Mouse (Mus musculus): ENCODE data around the gene Klhl11. TPM values are rescaled to one million over a fixed set of nuclear protein-coding genes. Genes with fewer than 3 reads are reported as not detected.

Klhl11 gene
- polyA plus RNA-seq, 1 experiment from 2014 or later, result 13.2 TPM

DNA sequence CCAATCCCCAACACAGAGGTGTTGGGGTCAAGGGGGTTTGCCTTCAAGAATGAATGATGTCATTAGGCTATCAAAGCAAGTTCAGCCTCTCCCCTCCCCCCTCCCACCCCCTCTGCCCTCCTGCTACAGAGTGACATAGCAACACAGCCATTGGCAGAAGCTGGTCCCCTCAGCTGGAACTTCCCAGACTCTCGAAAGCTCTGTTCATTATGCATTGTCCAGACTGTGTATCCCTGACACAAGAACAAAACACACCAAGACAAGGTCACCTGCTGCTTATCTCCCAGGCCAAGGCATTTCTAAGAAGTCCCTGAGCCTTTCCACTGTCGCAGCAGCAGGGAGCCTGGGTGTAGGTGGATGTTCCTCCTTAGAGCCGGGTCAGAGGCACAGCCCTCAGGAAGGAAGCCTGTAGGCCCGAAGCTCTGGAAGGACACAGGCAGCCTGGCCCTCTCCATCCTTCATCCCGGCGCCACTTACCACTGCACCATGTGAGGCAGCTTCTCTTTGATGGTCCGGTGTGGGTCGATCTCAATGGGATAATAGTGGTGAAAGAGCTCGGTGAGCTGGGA lies 36.8 kb downstream of the Klhl11 start:
- Histone ChIP-seq H3K4me1 (ENCODE audit: control insufficient read depth, insufficient read depth, low read length) (no peaks in the 10 kb centered on the region), H3K27me3 (ENCODE audit: control insufficient read depth, insufficient read depth, low read length) (no peaks in the 10 kb centered on the region), H3K36me3 (replicated peaks; ENCODE audit: control insufficient read depth, insufficient read depth, low read depth, low read length) (no peaks in the 10 kb centered on the region; the same call in 1 of the 2 replicates), H3K9me3 (replicated peaks; ENCODE audit: control insufficient read depth, low read length) (no peaks in the 10 kb centered on the region), H3K4me3 (ENCODE audit: low read depth, low read length) (no peak overlapping the region), H3K4me2 (ENCODE audit: low read depth, low read length) (no peak overlapping the region), H3K9ac (replicated peaks; ENCODE audit: low read length) (no peak overlapping the region), H3K27ac (replicated peaks; ENCODE audit: low read depth, low read length) (no peak overlapping the region)
- ATAC-seq (replicated peaks; ENCODE audit: insufficient number of reproducible peaks, low FRiP score, low TSS enrichment, low read depth), result no peak
- DNase-seq (ENCODE audit: low spot score), result no peak
- WGBS, result 76% methylated on average over 9 of the region's 9 CpGs

DNA sequence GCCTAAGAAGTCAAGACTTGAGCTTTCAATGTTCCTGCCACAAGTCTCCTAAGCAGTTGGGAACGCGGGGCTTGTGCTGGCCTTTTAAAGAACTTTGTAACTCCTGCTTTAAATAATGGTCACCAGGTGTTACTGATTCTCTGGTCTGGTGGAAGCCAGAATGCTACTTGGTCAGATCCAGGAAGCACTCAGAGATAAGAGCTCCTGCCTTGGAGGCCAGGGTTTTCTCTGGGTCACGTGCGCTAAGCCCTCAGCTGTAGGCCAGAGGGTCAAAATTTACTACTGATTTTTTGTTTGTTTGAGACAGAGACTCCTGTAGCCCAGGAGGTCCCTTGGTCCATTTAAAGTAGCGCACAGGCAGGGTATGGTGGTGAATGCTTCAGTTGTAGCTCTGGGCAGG lies 40.5 kb downstream of the Klhl11 start:
- H3K4me3 ChIP-seq (ENCODE audit: low read depth, low read length), result no peak overlapping the region
- 89% methylated on average over 5 of the region's 5 CpGs for WGBS
- no peaks in the 10 kb centered on the region; the same call in none of the 2 replicates for H3K36me3 ChIP-seq (replicated peaks; ENCODE audit: control insufficient read depth, insufficient read depth, low read depth, low read length)

DNA sequence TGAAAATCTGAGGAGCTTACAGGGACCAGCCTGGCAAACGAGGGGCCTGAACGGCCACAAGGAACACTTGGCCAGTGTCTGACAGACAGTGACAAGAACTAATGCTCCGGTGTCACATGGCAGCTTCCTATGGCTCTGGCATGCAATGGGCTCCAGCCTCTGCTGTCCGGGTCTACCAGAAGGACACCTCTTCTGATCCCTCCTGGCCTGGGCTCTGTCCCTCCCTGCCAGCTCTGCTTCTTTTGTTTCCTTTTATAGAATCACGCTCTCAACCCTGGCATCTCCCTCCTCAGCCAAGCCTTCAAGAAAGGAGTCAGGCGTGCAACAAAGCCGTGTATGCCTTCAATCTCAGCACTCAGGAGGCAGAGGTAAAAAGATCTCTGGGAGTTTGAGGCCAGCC lies 42.5 kb downstream of the Klhl11 start:
- no peak for DNase-seq (ENCODE audit: low spot score)
- Histone ChIP-seq H3K9me3 (replicated peaks; ENCODE audit: control insufficient read depth, low read length) (no peaks in the 10 kb centered on the region), H3K9ac (replicated peaks; ENCODE audit: low read length) (no peak overlapping the region), H3K4me3 (ENCODE audit: low read depth, low read length) (no peak overlapping the region), H3K36me3 (replicated peaks; ENCODE audit: control insufficient read depth, insufficient read depth, low read depth, low read length) (no peaks in the 10 kb centered on the region; the same call in none of the 2 replicates), H3K27ac (replicated peaks; ENCODE audit: low read depth, low read length) (no peak overlapping the region), H3K4me1 (ENCODE audit: control insufficient read depth, insufficient read depth, low read length) (no peaks in the 10 kb centered on the region), H3K27me3 (ENCODE audit: control insufficient read depth, insufficient read depth, low read length) (no peaks in the 10 kb centered on the region), H3K4me2 (ENCODE audit: low read depth, low read length) (no peak overlapping the region)
- ATAC-seq (replicated peaks; ENCODE audit: insufficient number of reproducible peaks, low FRiP score, low TSS enrichment, low read depth), result no peak
- WGBS, result 95% methylated on average over 7 of the region's 7 CpGs

More for the DNA sequence above, 40.5 kb downstream of the Klhl11 start:
- no peak for ATAC-seq (replicated peaks; ENCODE audit: insufficient number of reproducible peaks, low FRiP score, low TSS enrichment, low read depth)
- H3K4me2 ChIP-seq (ENCODE audit: low read depth, low read length), result no peak overlapping the region
- H3K27me3 ChIP-seq (ENCODE audit: control insufficient read depth, insufficient read depth, low read length), result no peaks in the 10 kb centered on the region
- H3K4me1 ChIP-seq (ENCODE audit: control insufficient read depth, insufficient read depth, low read length), result no peaks in the 10 kb centered on the region
- DNase-seq (ENCODE audit: low spot score), result no peak
- no peak overlapping the region for H3K27ac ChIP-seq (replicated peaks; ENCODE audit: low read depth, low read length)
- H3K9ac ChIP-seq (replicated peaks; ENCODE audit: low read length), result no peak overlapping the region
- H3K9me3 ChIP-seq (replicated peaks; ENCODE audit: control insufficient read depth, low read length), result no peaks in the 10 kb centered on the region

DNA sequence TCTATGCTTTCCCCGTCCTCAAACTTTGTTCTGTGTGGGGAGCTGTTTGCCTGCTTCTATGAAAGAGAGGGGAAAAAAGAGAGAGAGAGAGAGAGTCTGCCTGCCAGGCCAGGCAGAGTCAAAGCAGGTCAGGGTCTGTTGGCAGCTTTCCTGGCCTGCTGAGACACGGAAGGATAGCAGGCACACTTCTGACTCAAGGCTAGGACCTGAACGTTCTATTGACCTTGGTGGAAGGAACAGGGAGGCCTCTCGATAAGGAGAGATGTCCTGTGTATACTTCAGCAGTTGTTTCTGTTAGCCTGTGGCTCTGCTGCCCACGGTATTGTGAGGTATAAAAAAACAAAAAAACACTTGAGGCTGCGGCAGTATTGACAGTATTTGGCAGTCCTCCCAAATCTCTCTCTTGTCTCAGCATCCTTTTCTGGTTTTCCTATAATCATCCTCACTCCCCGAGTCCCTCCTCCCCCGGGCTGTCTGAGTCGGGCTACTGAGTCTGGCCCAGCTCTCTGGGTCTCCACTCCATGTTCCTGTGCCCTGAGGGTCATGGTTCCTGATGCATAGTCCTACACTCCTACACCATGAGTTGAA lies 43.8 kb downstream of the Klhl11 start:
- Histone ChIP-seq H3K4me3 (ENCODE audit: low read depth, low read length) (no peak overlapping the region), H3K27ac (replicated peaks; ENCODE audit: low read depth, low read length) (no peak overlapping the region), H3K4me1 (ENCODE audit: control insufficient read depth, insufficient read depth, low read length) (no peaks in the 10 kb centered on the region), H3K9ac (replicated peaks; ENCODE audit: low read length) (no peak overlapping the region), H3K36me3 (replicated peaks; ENCODE audit: control insufficient read depth, insufficient read depth, low read depth, low read length) (no peaks in the 10 kb centered on the region; the same call in none of the 2 replicates), H3K27me3 (ENCODE audit: control insufficient read depth, insufficient read depth, low read length) (no peaks in the 10 kb centered on the region), H3K4me2 (ENCODE audit: low read depth, low read length) (no peak overlapping the region), H3K9me3 (replicated peaks; ENCODE audit: control insufficient read depth, low read length) (no peaks in the 10 kb centered on the region)
- DNase-seq (ENCODE audit: low spot score) (no peak), ATAC-seq (replicated peaks; ENCODE audit: insufficient number of reproducible peaks, low FRiP score, low TSS enrichment, low read depth) (no peak)
- WGBS, result 82% methylated on average over 9 of the region's 9 CpGs

DNA sequence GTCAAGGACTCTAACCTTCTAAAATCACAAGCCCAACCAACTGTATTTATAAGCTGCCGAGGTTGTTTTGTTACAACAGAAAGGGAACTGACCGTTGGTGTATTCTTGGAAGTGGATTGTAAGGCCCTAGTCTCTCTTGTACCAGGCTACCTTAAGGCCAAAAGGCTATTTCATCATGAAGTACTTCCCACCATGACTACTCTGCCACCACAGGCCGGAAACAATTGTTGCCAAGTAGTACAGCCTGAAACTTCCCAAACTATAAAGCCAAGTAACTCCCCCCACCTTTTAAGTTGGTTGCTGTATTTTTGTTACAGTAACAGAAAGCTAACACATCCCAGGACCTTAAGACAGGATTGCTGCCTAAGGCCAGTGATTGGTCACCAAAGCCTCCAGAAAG lies 45.7 kb downstream of the Klhl11 start:
- H3K9me3 ChIP-seq (replicated peaks; ENCODE audit: control insufficient read depth, low read length), result no peaks in the 10 kb centered on the region
- H3K27me3 ChIP-seq (ENCODE audit: control insufficient read depth, insufficient read depth, low read length), result no peaks in the 10 kb centered on the region
- no peak overlapping the region for H3K4me2 ChIP-seq (ENCODE audit: low read depth, low read length)
- H3K4me1 ChIP-seq (ENCODE audit: control insufficient read depth, insufficient read depth, low read length), result no peaks in the 10 kb centered on the region
- no peak overlapping the region for H3K27ac ChIP-seq (replicated peaks; ENCODE audit: low read depth, low read length)
- no peak overlapping the region for H3K4me3 ChIP-seq (ENCODE audit: low read depth, low read length)
- no peak for ATAC-seq (replicated peaks; ENCODE audit: insufficient number of reproducible peaks, low FRiP score, low TSS enrichment, low read depth)
- no peak overlapping the region for H3K9ac ChIP-seq (replicated peaks; ENCODE audit: low read length)
- WGBS, result 90% methylated on average over 3 of the region's 3 CpGs
- H3K36me3 ChIP-seq (replicated peaks; ENCODE audit: control insufficient read depth, insufficient read depth, low read depth, low read length), result no peaks in the 10 kb centered on the region; the same call in none of the 2 replicates
- no peak for DNase-seq (ENCODE audit: low spot score)

GRCm38 (mm10) chr11:100425851-100426250 lies 46.7 kb downstream of the Klhl11 start:
- no peaks in the 10 kb centered on the region for H3K4me1 ChIP-seq (ENCODE audit: control insufficient read depth, insufficient read depth, low read length)
- WGBS, result 24% methylated on average over 7 of the region's 7 CpGs
- ATAC-seq (replicated peaks; ENCODE audit: insufficient number of reproducible peaks, low FRiP score, low TSS enrichment, low read depth) (no peak), DNase-seq (ENCODE audit: low spot score) (peak; percentile 55)
- H3K4me3 ChIP-seq (ENCODE audit: low read depth, low read length), result no peak overlapping the region
- H3K4me2 ChIP-seq (ENCODE audit: low read depth, low read length), result no peak overlapping the region
- no peak overlapping the region for H3K27ac ChIP-seq (replicated peaks; ENCODE audit: low read depth, low read length)
- H3K9ac ChIP-seq (replicated peaks; ENCODE audit: low read length), result no peak overlapping the region; the same call in 1 of the 2 replicates
- H3K9me3 ChIP-seq (replicated peaks; ENCODE audit: control insufficient read depth, low read length), result no peaks in the 10 kb centered on the region
- no peaks in the 10 kb centered on the region for H3K27me3 ChIP-seq (ENCODE audit: control insufficient read depth, insufficient read depth, low read length)
- no peaks in the 10 kb centered on the region; the same call in none of the 2 replicates for H3K36me3 ChIP-seq (replicated peaks; ENCODE audit: control insufficient read depth, insufficient read depth, low read depth, low read length)

- no peak for ATAC-seq (replicated peaks; ENCODE audit: insufficient number of reproducible peaks, low FRiP score, low TSS enrichment, low read depth)
- WGBS, result 90% methylated on average over 7 of the region's 7 CpGs
- no peaks in the 10 kb centered on the region for H3K4me1 ChIP-seq (ENCODE audit: control insufficient read depth, insufficient read depth, low read length)
These were observed 48.7 kb downstream of the Klhl11 start for GRCm38 (mm10) chr11:100423836-100424235.

DNA sequence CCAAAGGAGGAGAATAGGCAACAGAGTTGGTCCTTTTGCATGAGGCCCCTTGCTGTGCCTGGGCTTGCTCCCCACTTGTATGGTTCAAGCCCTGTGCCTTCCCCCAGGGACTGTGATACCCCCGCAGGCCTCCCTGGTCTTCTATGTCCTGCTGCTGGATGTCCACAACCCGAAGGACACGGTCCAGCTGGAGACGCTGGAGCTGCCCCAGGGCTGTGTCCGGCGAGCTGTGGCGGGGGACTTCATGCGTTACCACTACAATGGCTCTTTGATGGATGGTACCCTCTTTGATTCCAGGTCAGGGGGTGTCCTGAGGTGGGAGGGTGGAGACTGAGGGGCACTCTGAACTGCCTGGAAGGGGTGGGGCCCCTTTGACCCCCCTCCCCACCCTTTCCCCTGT lies 51.0 kb downstream of the Klhl11 start:
- DNase-seq (ENCODE audit: low spot score), result no peak
- 41% methylated on average over 8 of the region's 8 CpGs for WGBS

More at GRCm38 (mm10) chr11:100423836-100424235, 48.7 kb downstream of the Klhl11 start:
- no peak overlapping the region for H3K4me3 ChIP-seq (ENCODE audit: low read depth, low read length)
- H3K9me3 ChIP-seq (replicated peaks; ENCODE audit: control insufficient read depth, low read length), result no peaks in the 10 kb centered on the region
- H3K27ac ChIP-seq (replicated peaks; ENCODE audit: low read depth, low read length), result no peak overlapping the region
- DNase-seq (ENCODE audit: low spot score), result no peak
- no peak overlapping the region for H3K9ac ChIP-seq (replicated peaks; ENCODE audit: low read length)
- H3K36me3 ChIP-seq (replicated peaks; ENCODE audit: control insufficient read depth, insufficient read depth, low read depth, low read length), result no peaks in the 10 kb centered on the region; the same call in none of the 2 replicates
- no peak overlapping the region for H3K4me2 ChIP-seq (ENCODE audit: low read depth, low read length)
- H3K27me3 ChIP-seq (ENCODE audit: control insufficient read depth, insufficient read depth, low read length), result no peaks in the 10 kb centered on the region

More for the DNA sequence above, 51.0 kb downstream of the Klhl11 start:
- no peak for ATAC-seq (replicated peaks; ENCODE audit: insufficient number of reproducible peaks, low FRiP score, low TSS enrichment, low read depth)
- Histone ChIP-seq H3K9ac (replicated peaks; ENCODE audit: low read length) (no peak overlapping the region), H3K27me3 (ENCODE audit: control insufficient read depth, insufficient read depth, low read length) (no peaks in the 10 kb centered on the region), H3K4me1 (ENCODE audit: control insufficient read depth, insufficient read depth, low read length) (no peaks in the 10 kb centered on the region), H3K36me3 (replicated peaks; ENCODE audit: control insufficient read depth, insufficient read depth, low read depth, low read length) (no peaks in the 10 kb centered on the region; the same call in 1 of the 2 replicates), H3K4me2 (ENCODE audit: low read depth, low read length) (no peak overlapping the region), H3K27ac (replicated peaks; ENCODE audit: low read depth, low read length) (no peak overlapping the region), H3K9me3 (replicated peaks; ENCODE audit: control insufficient read depth, low read length) (no peaks in the 10 kb centered on the region), H3K4me3 (ENCODE audit: low read depth, low read length) (no peak overlapping the region)
